ENCODE assay signal across 8 mouse cellular contexts in the genomic region with DNA sequence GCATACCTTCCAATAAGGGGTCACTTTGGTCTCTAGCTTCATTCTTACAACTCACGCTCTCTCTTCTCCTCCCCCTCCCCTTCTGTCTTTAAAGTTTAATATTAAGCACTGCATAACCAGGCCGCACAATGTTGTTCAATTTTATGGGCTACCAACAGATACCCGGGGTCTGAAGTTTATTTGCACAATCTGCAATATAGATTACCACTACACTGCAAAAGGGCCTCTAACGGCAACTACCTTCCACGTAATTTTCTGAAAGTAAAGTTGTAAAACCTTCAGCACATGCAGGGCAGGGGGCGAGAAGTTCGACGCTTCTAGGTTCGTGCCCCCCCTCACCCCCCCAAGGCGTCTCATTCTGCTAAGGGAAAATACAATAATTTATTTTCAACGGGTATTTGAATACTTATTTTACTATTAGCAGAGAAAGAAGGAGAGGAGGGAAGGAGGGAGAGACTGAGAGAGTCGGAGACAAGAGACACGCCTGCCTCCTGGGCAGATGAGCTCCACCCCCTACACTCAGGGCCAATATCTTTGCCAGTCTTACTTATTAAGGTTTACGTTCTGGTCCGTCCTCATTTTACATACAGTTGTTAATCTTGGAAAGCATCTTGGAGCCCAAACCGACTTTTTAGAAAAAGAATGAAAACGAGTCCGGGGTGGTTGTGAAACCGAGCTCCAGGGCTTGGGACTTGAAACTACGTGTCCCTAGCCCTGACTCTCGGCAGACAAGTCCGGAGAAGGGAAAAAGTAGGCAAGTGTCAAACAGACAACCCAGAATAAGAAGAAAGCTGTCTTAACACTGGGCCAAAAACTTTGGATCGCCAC. TPM values are rescaled to one million over a fixed set of nuclear protein-coding genes. Genes with fewer than 3 reads are reported as not detected.
DNase-seq lines count a peak whose midpoint lies in the region; ATAC-seq lines count a peak whose summit lies in the region.

No protein-coding gene starts in this region.

- H3K9ac ChIP-seq in heart, embryonic 11.5 days (ENCODE audit: low read depth, low read length) = peak overlapping the region; percentile 88

- H3K4me1 ChIP-seq in heart, embryonic 11.5 days (ENCODE audit: control insufficient read depth, insufficient read depth, low read length) = peaks cover 11% of the 10 kb centered on the region

- no peaks in the 10 kb centered on the region for H3K27me3 ChIP-seq in heart, embryonic 11.5 days (ENCODE audit: control insufficient read depth, insufficient read depth, low read length)

- 3% methylated on average over 23 of the region's 23 CpGs for WGBS in heart, embryonic 11.5 days (ENCODE audit: insufficient replicate concordance)

- H3K4me3 ChIP-seq in heart, embryonic 11.5 days (ENCODE audit: low read depth, low read length) = peak overlapping the region; percentile 96

- H3K27ac ChIP-seq in heart, embryonic 11.5 days (ENCODE audit: low read depth, low read length) = peak overlapping the region; percentile 60

- peak; percentile 27 for DNase-seq in spleen, adult 12 weeks (ENCODE audit: low spot score)
- no peak for DNase-seq in spleen, postnatal 14 days (ENCODE audit: low spot score in 2 of 2)
- DNase-seq in kidney, postnatal 10 days = peak; percentile 31
- DNase-seq in thymus, postnatal 0 days (ENCODE audit: low spot score) = peak; percentile 10

- no peaks in the 10 kb centered on the region for H3K9me3 ChIP-seq in heart, embryonic 11.5 days (replicated peaks; ENCODE audit: control insufficient read depth, low read length)

- H3K4me2 ChIP-seq in heart, embryonic 11.5 days = peak overlapping the region; percentile 86

- peak; percentile 28; the same call in 1 of the 2 replicates for ATAC-seq in common myeloid progenitor, adult 5-6 weeks (replicated peaks; ENCODE audit: low read depth, poor library complexity, severe bottlenecking)
- no peak for ATAC-seq in heart, embryonic 11.5 days (replicated peaks; ENCODE audit: insufficient number of reproducible peaks, low FRiP score, low TSS enrichment)
- ATAC-seq in megakaryocyte progenitor cell, adult 5-6 weeks (replicated peaks; ENCODE audit: poor library complexity) = peak; percentile 49
- no peak for ATAC-seq in frontal cortex, adult (ENCODE audit: low TSS enrichment)

- H3K36me3 ChIP-seq in heart, embryonic 11.5 days (ENCODE audit: control insufficient read depth, insufficient read depth, low read length) = no peaks in the 10 kb centered on the region

RNA-seq across cellular contexts. Expression of gene Pgrmc2, which starts 1.2 kb away (rescaled TPM):
- total RNA-seq in common myeloid progenitor, adult 5-6 weeks (2017) = 20.4 and 24.3 TPM in 2 replicates
- polyA plus RNA-seq in heart, embryonic 11.5 days (2014; fragmentation: Nextera tagmentation; extraction: Ambion mirVana) = 29.5 and 30.9 TPM in 2 replicates
- 22.8 and 30.2 TPM in 2 replicates for total RNA-seq in megakaryocyte progenitor cell, adult 5-6 weeks (2015)
- 15.1 and 20.3 TPM in 2 replicates for total RNA-seq in megakaryocyte progenitor cell, adult 5-6 weeks (2017)
- polyA plus RNA-seq in thymus, postnatal 0 days (2015; fragmentation: Nextera tagmentation; extraction: Ambion mirVana) = 21.2 and 23.8 TPM in 2 replicates

Comparison
In these comparisons a context has a peak if more than half of its experiments do, and no peak if none do; other contexts are left out.
1. DNase-seq: peak in spleen, adult 12 weeks (single experiment), kidney, postnatal 10 days (single experiment) and thymus, postnatal 0 days (single experiment); none in spleen, postnatal 14 days (0 of 2).
2. ATAC-seq: peak in common myeloid progenitor, adult 5-6 weeks (single experiment) and megakaryocyte progenitor cell, adult 5-6 weeks (single experiment); none in heart, embryonic 11.5 days (single experiment) and frontal cortex, adult (single experiment).